Mouse (Mus musculus) thymus, adult 2 months (tissue): ENCODE results near the gene C1ql2. TPM values are rescaled to one million over a fixed set of nuclear protein-coding genes. Genes with fewer than 3 reads are reported as not detected.

ENCODE experiments used
- DNase-seq: peaks from one replicate; pipeline ENCODE4 v3.0.0; 2021
- H3K27ac ChIP-seq: fragments of 200-500 bp; 2 replicates; pipeline ENCODE4 v1.5.1; 2012; ENCODE audit warnings: low read length, control low read depth; ENCODE audit not compliant: control insufficient read depth, insufficient read depth
- H3K27me3 ChIP-seq: fragments of 200-500 bp; 2 replicates; pipeline ENCODE4 v1.6.1; 2012; ENCODE audit warnings: mild to moderate bottlenecking, low read length, moderate library complexity, mixed read lengths; ENCODE audit not compliant: control insufficient read depth, insufficient read depth
- H3K36me3 ChIP-seq: fragments of 200-500 bp; 2 replicates; pipeline ENCODE4 v1.6.1; 2012; ENCODE audit warnings: mild to moderate bottlenecking, low read length, moderate library complexity; ENCODE audit not compliant: control insufficient read depth, insufficient read depth
- H3K4me1 ChIP-seq: fragments of 200-500 bp; replicated peaks from 2 replicates; pipeline ENCODE4 v1.6.1; 2012; ENCODE audit warnings: low read length; ENCODE audit not compliant: control insufficient read depth, insufficient read depth
- H3K4me3 ChIP-seq: fragments of 200-500 bp; 2 replicates; pipeline ENCODE4 v1.5.1; 2012; ENCODE audit warnings: mild to moderate bottlenecking, low read length, control low read depth, moderate library complexity; ENCODE audit not compliant: control insufficient read depth, insufficient read depth
- CTCF ChIP-seq: fragments of 200-500 bp; IDR thresholded peaks from 2 replicates; pipeline ENCODE4 v1.5.1; 2012; ENCODE audit warnings: mild to moderate bottlenecking, control low read depth, low read length, moderate library complexity, borderline replicate concordance; ENCODE audit not compliant: control insufficient read depth, poor library complexity, insufficient read depth; ENCODE audit errors: extremely low read depth
- POLR2A ChIP-seq: fragments of 200-500 bp; IDR thresholded peaks from 2 replicates; pipeline ENCODE4 v1.6.1; 2012; ENCODE audit warnings: mild to moderate bottlenecking, low read length, control low read depth, moderate library complexity; ENCODE audit not compliant: control insufficient read depth, poor library complexity, insufficient read depth; ENCODE audit errors: extremely low read depth
- WGBS: fragments of 180-500 bp; shearing (Covaris S2); methylation state at CpG from one replicate; pipeline ENCODE4 v1.1.7; 2018; 5-methylcytosine and 5-hydroxymethylcytosine counted together
- polyA plus RNA-seq: library from polyadenylated mRNA; depleted of rRNA; stranded (reverse); fragments of >200 nt; gene quantifications from 2 replicates; pipeline ENCODE4 v1.2.3, GENCODE M21; 2012

The C1ql2 gene
- polyA plus RNA-seq, 1 experiment = 0.11 TPM

DNA sequence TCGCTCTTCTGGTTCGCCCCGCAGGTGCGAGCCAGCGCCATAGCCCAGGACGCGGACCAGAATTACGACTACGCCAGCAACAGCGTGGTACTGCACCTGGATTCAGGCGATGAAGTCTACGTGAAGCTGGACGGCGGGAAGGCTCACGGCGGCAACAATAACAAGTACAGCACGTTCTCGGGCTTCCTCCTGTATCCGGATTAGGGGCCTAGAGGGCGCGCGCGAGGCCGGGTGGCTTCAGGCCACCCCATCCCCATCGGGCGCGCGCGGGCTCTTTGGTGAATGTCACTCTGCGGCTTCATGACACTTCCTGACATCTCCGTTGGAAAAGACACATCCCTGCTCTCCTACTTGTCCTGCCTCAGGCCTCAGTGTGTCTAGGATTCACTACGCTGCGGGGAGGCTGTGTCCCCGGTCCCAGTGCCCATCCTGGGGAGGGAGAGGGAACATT lies 2.0 kb downstream of the C1ql2 start:
- 3% methylated on average over 34 of the region's 34 CpGs for WGBS
- DNase-seq = peak; percentile 17

GRCm38 (mm10) chr1:120345001-120345400 lies 4.6 kb downstream of the C1ql2 start:
- WGBS = 42% methylated on average over 7 of the region's 7 CpGs
- DNase-seq = no peak
- TF ChIP-seq CTCF = no peak
- TF ChIP-seq POLR2A = no peak
- no peaks in the 10 kb centered on the region for H3K36me3 ChIP-seq
- H3K27me3 ChIP-seq = peaks cover 3% of the 10 kb centered on the region
- H3K27ac ChIP-seq = no peak overlapping the region
- no peak overlapping the region for H3K4me3 ChIP-seq
- H3K4me1 ChIP-seq = no peaks in the 10 kb centered on the region

More for the DNA sequence above, 2.0 kb downstream of the C1ql2 start:
- Histone ChIP-seq H3K4me3 (no peak overlapping the region), H3K27me3 (peaks cover 3% of the 10 kb centered on the region), H3K27ac (no peak overlapping the region), H3K36me3 (no peaks in the 10 kb centered on the region), H3K4me1 (no peaks in the 10 kb centered on the region)
- TF ChIP-seq CTCF = no peak
- TF ChIP-seq POLR2A = no peak

DNA sequence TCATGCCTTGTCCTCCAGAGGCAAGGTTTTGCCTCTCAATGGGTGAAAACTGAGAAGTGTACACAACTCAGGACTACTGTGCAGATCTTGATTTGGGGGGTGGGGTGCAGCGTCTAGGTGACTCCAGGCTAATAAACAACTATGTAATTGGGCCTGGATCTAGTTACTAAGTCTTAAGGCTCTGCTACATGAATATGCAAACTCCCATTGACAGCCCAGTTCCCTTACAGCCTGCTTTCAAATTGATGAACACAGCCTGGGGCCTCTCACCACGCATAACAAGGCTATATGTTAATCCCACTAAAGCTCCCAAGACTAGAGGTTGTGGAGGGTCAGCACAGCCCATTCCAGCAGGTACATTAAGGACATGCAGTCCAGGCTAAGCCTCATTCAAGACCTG lies 14.0 kb downstream of the C1ql2 start:
- Histone ChIP-seq H3K4me3 (no peak overlapping the region), H3K4me1 (no peaks in the 10 kb centered on the region), H3K36me3 (no peaks in the 10 kb centered on the region)

DNA sequence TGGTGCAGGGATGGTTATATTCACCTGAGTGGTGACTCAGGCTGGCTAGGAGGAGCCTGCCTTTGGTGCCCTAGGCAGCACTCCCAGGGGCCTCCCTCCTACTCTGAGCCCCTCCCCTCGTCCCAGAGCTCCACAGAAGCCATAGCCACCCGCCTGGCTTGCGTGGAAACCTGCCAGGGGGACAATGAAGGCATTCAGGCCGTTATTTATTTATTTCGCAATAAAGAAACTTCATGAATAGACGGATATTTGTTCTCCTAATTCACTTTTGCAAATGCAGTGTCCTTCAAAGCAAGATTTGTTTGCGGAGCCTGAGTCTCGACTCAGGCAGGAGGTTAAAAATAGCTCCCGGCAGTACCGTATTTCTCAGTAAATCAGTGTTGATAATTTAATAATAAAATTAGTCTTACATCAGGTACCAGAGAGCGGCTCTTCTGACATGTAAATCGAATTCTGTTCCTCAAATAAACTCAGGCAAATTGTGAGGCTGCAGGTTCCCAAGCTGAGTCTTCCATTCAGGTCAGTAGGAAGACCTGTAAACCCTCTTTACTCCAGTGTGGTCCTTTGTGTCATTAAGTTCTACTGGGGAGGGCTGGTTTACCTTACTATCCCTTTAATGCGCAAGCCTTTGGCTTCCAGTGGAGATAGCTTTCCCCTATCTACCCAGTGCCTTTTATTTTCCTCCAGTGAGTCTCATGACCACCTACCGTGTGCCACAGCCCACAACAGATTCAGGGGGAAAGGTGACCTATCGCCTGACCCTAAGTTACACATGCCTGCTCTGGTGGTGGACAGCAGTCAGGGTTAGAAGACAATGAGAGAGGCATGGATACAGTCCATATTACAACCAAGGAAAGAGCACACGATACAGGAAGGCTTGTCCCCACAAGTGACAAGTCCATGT lies 17.2 kb downstream of the C1ql2 start:
- no peaks in the 10 kb centered on the region for H3K27me3 ChIP-seq
- no peaks in the 10 kb centered on the region for H3K4me1 ChIP-seq
- WGBS = 28% methylated on average over 16 of the region's 16 CpGs
- no peak for DNase-seq
- no peak overlapping the region for H3K27ac ChIP-seq
- TF ChIP-seq CTCF (no peak), POLR2A (no peak)
- no peaks in the 10 kb centered on the region for H3K36me3 ChIP-seq
- H3K4me3 ChIP-seq = no peak overlapping the region

More for the DNA sequence above, 14.0 kb downstream of the C1ql2 start:
- Histone ChIP-seq H3K27ac (no peak overlapping the region), H3K27me3 (no peaks in the 10 kb centered on the region)
- 53% methylated on average over 2 of the region's 2 CpGs for WGBS
- DNase-seq = no peak
- TF ChIP-seq POLR2A (no peak), CTCF (no peak)

- Histone ChIP-seq H3K4me1 (no peaks in the 10 kb centered on the region), H3K4me3 (no peak overlapping the region), H3K27me3 (no peaks in the 10 kb centered on the region), H3K27ac (no peak overlapping the region), H3K36me3 (no peaks in the 10 kb centered on the region)
- TF ChIP-seq CTCF = no peak
- no peak for TF ChIP-seq POLR2A
- WGBS = 91% methylated on average over 1 of the region's 1 CpGs
- DNase-seq = no peak
These were observed 23.3 kb downstream of the C1ql2 start for GRCm38 (mm10) chr1:120363638-120364037.

GRCm38 (mm10) chr1:120368138-120368537 lies 27.8 kb downstream of the C1ql2 start:
- Histone ChIP-seq H3K27ac (no peak overlapping the region), H3K36me3 (no peaks in the 10 kb centered on the region), H3K4me3 (no peak overlapping the region), H3K27me3 (no peaks in the 10 kb centered on the region), H3K4me1 (no peaks in the 10 kb centered on the region)
- peak; percentile 2 for DNase-seq
- WGBS = 79% methylated on average over 3 of the region's 3 CpGs
- no peak for TF ChIP-seq CTCF
- no peak for TF ChIP-seq POLR2A
